Mouse (Mus musculus): ENCODE measurements around the gene Tedc2.

GRCm38 (mm10) chr17:24204846-24205245 is 15.8 kb downstream of the Tedc2 start:
- TF ChIP-seq CTCF (IDR thresholded peaks at IDR 0.05; ENCODE audit: extremely low read depth, insufficient read depth, insufficient read length, insufficient replicate concordance) (no peak), POLR2A (IDR thresholded peaks at IDR 0.05; ENCODE audit: low read depth, low read length) (no peak)
